Mouse (Mus musculus): ENCODE results near the gene Otos.

GRCm38 (mm10) chr1:92638736-92639135 lies 9.9 kb downstream of the Otos start:
- no peak for TF ChIP-seq CTCF (IDR thresholded peaks at IDR 0.05; ENCODE audit: extremely low read depth, insufficient read length, insufficient replicate concordance, low read depth, low read length)
- TF ChIP-seq POLR2A (IDR thresholded peaks at IDR 0.05; ENCODE audit: low read depth, low read length), result no peak
